Mouse (Mus musculus) intestine, postnatal 0 days (tissue): ENCODE results near the gene Chml. TPM values are rescaled to one million over a fixed set of nuclear protein-coding genes. Genes with fewer than 3 reads are reported as not detected.
A peak's percentile ranks its signal among the peaks of the same experiment; 100 is the strongest.

Experiments used
- ATAC-seq: fragments of 200-750 bp; cut with Nextera tagmentation; 2 replicates; pipeline ENCODE4 v1.8.0; 2017; ENCODE audit warnings: mild to moderate bottlenecking, moderate TSS enrichment, moderate library complexity
- H3K27ac ChIP-seq: fragments of 300-500 bp; sonication (generic); 2 replicates; pipeline ENCODE4 v1.5.1; 2014; ENCODE audit warnings: mild to moderate bottlenecking, low read depth, low read length, moderate library complexity
- H3K27me3 ChIP-seq: fragments of 300-500 bp; sonication (generic); replicated peaks from 2 replicates; pipeline ENCODE4 v1.6.1; 2014; ENCODE audit warnings: low read length, mixed read lengths; ENCODE audit not compliant: control insufficient read depth, insufficient read depth
- H3K36me3 ChIP-seq: fragments of 300-500 bp; sonication (generic); 2 replicates; pipeline ENCODE4 v1.6.1; 2014; ENCODE audit warnings: mild to moderate bottlenecking, moderate library complexity; ENCODE audit not compliant: control insufficient read depth, insufficient read depth
- H3K4me1 ChIP-seq: fragments of 300-500 bp; sonication (generic); replicated peaks from 2 replicates; pipeline ENCODE4 v1.6.1; 2014; ENCODE audit warnings: antibody characterized with exemption, low read length, mixed read lengths; ENCODE audit not compliant: control insufficient read depth, insufficient read depth
- H3K4me2 ChIP-seq: fragments of 300-500 bp; sonication (generic); replicated peaks from 2 replicates; pipeline ENCODE4 v1.6.1; 2014; ENCODE audit warnings: low read depth, mild to moderate bottlenecking, moderate library complexity
- H3K4me3 ChIP-seq: fragments of 300-500 bp; sonication (generic); 2 replicates; pipeline ENCODE4 v1.5.1; 2014; ENCODE audit warnings: low read depth, low read length
- H3K9ac ChIP-seq: fragments of 300-500 bp; sonication (generic); 2 replicates; pipeline ENCODE4 v1.6.1; 2014; ENCODE audit warnings: mild to moderate bottlenecking, low read depth, low read length
- H3K9me3 ChIP-seq: fragments of 300-500 bp; sonication (generic); 2 replicates; pipeline ENCODE4 v1.6.1; 2016; ENCODE audit warnings: mixed run types; ENCODE audit not compliant: control insufficient read depth
- CTCF ChIP-seq: sonication (generic); IDR thresholded peaks from 2 replicates; pipeline ENCODE4 v1.5.1; 2016; ENCODE audit warnings: low read depth, mild to moderate bottlenecking, control low read depth, antibody characterized with exemption, moderate library complexity
- WGBS: fragments of 180-500 bp; shearing (Covaris S2); extraction: QIAGEN DNeasy Blood & Tissue Kit; methylation state at CpG from one replicate; pipeline ENCODE4 v1.1.7; 2014; 5-methylcytosine and 5-hydroxymethylcytosine counted together
- polyA plus RNA-seq: library from polyadenylated mRNA; unstranded; fragments of >200 nt; fragmentation: Nextera tagmentation; extraction: Ambion mirVana; gene quantifications from 2 replicates; pipeline ENCODE4 v1.2.1, GENCODE M21; 2015

The Chml gene
- polyA plus RNA-seq, 1 experiment from 2014 or later = 1.6 TPM

GRCm38 (mm10) chr1:175701145-175701544 lies 8.4 kb upstream of the Chml start:
- Histone ChIP-seq H3K36me3 (no peaks in the 10 kb centered on the region), H3K4me2 (no peak overlapping the region), H3K4me3 (no peak overlapping the region), H3K27me3 (no peaks in the 10 kb centered on the region), H3K4me1 (0 out of 2 replicates have a peak, but pooled peaks cover 2% of the 10 kb centered on the region), H3K9me3 (no peaks in the 10 kb centered on the region), H3K9ac (no peak overlapping the region), H3K27ac (no peak overlapping the region)
- ATAC-seq = peak; percentile 33; the same call in 1 of the 2 replicates
- no peak for TF ChIP-seq CTCF
- WGBS = 35% methylated on average over 4 of the region's 4 CpGs

- H3K4me2 ChIP-seq = no peak overlapping the region
- no peak for TF ChIP-seq CTCF
- WGBS = 26% methylated on average over 4 of the region's 4 CpGs
- no peak overlapping the region for H3K27ac ChIP-seq
- H3K4me3 ChIP-seq = no peak overlapping the region
- no peak overlapping the region for H3K9ac ChIP-seq
- H3K9me3 ChIP-seq = no peaks in the 10 kb centered on the region
- H3K27me3 ChIP-seq = no peaks in the 10 kb centered on the region
- H3K36me3 ChIP-seq = no peaks in the 10 kb centered on the region
- ATAC-seq = 0 out of 2 replicates have a peak, but pooled peaks have one; percentile 19
- no peaks in the 10 kb centered on the region for H3K4me1 ChIP-seq
Measured at GRCm38 (mm10) chr1:175699796-175700195, 7.1 kb upstream of the Chml start.

GRCm38 (mm10) chr1:175699375-175699774 lies 6.7 kb upstream of the Chml start:
- Histone ChIP-seq H3K4me2 (no peak overlapping the region), H3K9me3 (no peaks in the 10 kb centered on the region), H3K4me1 (no peaks in the 10 kb centered on the region), H3K27ac (no peak overlapping the region), H3K27me3 (no peaks in the 10 kb centered on the region), H3K4me3 (no peak overlapping the region), H3K9ac (no peak overlapping the region), H3K36me3 (no peaks in the 10 kb centered on the region)
- no peak for TF ChIP-seq CTCF
- 68% methylated on average over 3 of the region's 3 CpGs for WGBS
- ATAC-seq = no peak

GRCm38 (mm10) chr1:175698293-175698692 lies 5.6 kb upstream of the Chml start, which contains the start of gene Wdr64:
Wdr64 (plus strand) TSS chr1:175698593.
- no peak within 1 kb of the TSS for H3K27ac ChIP-seq
- H3K9me3 ChIP-seq = no peaks in the 10 kb centered on the region
- H3K4me3 ChIP-seq = no peak within 1 kb of the TSS
- no peak within 1 kb of the TSS for H3K9ac ChIP-seq
- no peaks in the 10 kb centered on the region for H3K36me3 ChIP-seq
- WGBS = 83% methylated on average over 1 of the region's 1 CpGs
- TF ChIP-seq CTCF = no peak
- H3K4me1 ChIP-seq = no peaks in the 10 kb centered on the region
- no peak within 1 kb of the TSS for H3K4me2 ChIP-seq
- no peaks in the 10 kb centered on the region for H3K27me3 ChIP-seq
- ATAC-seq = no peak

DNA sequence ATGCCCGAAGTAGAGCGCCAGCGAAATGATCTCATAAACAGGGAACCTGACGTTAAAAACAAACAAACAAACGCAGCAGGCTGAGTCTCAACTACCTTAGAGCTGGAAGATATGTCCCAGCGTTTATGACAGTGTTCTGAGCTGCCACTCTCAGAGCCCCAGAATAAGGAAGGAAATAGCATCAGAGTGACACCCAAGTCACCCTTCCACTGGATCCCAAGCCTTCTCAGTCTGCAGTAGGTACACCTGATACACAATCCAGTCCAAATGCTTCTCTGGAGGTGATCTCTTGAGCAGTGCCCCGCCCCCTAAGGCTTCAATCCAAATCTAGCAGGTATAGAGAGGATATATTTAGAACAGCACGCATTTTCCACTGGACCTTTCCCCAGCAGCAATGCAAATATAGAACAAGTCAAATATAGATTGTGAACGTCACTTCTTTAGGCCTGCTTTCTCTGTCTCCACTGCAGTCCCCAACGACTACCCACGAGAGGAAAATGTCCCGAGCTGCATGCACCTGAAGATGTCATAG lies 794 bp upstream of the Chml start:
- H3K4me2 ChIP-seq = peak overlapping the region; percentile 84
- H3K36me3 ChIP-seq = no peaks in the 10 kb centered on the region; the same call in 1 of the 2 replicates
- TF ChIP-seq CTCF = no peak
- WGBS = 31% methylated on average over 12 of the region's 12 CpGs
- H3K4me3 ChIP-seq = peak overlapping the region; percentile 79
- 0 out of 2 replicates have a peak overlapping the region, but pooled peaks have one; percentile 37 for H3K9ac ChIP-seq
- ATAC-seq = no peak
- H3K27me3 ChIP-seq = no peaks in the 10 kb centered on the region
- no peaks in the 10 kb centered on the region for H3K4me1 ChIP-seq
- H3K9me3 ChIP-seq = no peaks in the 10 kb centered on the region
- H3K27ac ChIP-seq = no peak overlapping the region

GRCm38 (mm10) chr1:175692997-175693361 lies 278 bp upstream of the Chml start:
- ATAC-seq = no peak
- Histone ChIP-seq H3K4me3 (peak overlapping the region; percentile 79), H3K4me1 (no peaks in the 10 kb centered on the region), H3K27ac (no peak overlapping the region; the same call in 1 of the 2 replicates), H3K9me3 (no peaks in the 10 kb centered on the region), H3K36me3 (peaks cover 3% of the 10 kb centered on the region), H3K4me2 (peak overlapping the region; percentile 84), H3K9ac (peak overlapping the region; percentile 37; the same call in 1 of the 2 replicates), H3K27me3 (no peaks in the 10 kb centered on the region)
- 1% methylated on average over 17 of the region's 17 CpGs for WGBS
- no peak for TF ChIP-seq CTCF
